Mouse (Mus musculus) kidney, postnatal 36 days (tissue): ENCODE measurements at regions not wholly inside any gene's neighbourhood (a gene's known extent, or its start where the extent isn't known, plus 50 kb on each side); places are given as distances from the start of the nearest gene placed in this dataset.
A peak's percentile ranks its signal among the peaks of the same experiment; 100 is the strongest.
"Not testable (repeated sequence)": the region's sequence is repeated elsewhere in the genome, so short reads cannot be mapped to it uniquely, and the experiment has no call there.

Source experiments
- DNase-seq, 2 experiments: peaks; one replicate each; pipeline ENCODE4 v3.0.0; 2021 to 2022; ENCODE audit warnings: mixed read lengths in 2 of 2

DNA sequence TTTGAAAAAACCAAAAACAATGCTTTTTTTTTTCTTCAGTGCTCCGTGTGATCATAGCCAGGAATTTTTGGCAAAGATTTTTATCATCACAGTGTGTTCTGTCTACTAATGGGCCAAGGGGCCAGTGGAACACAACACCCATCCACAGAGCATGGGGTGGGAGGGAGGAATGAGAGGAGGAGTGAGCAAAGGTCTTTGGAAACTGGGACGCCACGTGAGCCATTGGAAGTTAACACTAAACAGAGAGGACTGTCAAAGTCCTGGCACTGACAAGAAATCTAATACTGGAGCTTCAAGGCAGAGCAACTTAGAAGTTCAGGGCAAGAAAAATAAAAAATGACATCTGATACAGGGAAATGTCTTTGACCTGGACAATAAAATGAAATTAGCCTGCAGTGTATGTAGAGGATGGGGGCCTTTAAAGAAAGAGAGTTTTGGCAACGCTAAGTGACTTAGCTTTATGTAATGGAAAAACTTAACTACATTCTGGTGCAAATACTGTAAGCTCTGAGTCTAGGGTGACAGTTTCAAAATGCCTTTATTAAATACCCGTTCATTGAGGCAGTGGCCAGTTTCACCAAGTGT lies 133.5 kb upstream of the Gm12728 start:
- peak; percentile 81 to 92 for DNase-seq

DNA sequence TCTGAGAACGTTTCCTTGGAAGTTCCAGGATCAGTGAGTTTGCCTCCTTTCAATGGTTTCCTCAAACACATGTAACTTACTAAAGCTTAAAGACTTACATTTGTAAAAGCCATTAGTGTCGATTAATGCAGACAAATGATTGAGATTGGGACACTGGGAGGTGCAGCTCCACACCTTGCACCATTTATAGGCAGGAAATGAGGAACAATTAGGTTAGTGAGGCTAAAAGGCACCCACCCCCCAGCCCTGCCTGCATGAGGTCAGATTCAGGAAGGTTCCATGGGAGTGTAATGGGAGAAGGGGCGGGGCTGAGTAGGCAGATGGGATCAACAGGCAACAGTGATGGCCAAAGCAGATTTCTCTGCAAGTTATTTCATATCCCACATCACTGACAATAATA lies 131.1 kb upstream of the Gm12728 start:
- no peak for DNase-seq

DNA sequence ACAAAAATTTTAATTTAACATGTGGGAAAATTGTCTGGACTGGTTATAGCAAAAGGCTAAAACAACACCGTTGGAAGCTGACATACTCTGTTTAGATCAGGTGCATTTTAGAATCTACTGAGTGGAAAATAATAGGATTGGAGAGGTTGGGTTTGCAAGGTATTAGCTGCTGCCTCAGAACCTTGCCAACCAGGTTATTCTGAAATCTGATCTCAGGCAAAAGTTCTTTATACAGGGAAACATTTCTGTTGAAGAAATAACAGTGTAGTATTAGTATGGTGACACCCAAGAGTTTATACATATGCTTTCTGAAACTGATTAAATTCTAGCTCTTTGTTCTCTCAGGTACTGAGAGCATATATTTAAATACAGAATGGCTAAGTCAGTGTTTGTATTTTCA lies 113.0 kb upstream of the Gm12728 start:
- DNase-seq = no peak

DNA sequence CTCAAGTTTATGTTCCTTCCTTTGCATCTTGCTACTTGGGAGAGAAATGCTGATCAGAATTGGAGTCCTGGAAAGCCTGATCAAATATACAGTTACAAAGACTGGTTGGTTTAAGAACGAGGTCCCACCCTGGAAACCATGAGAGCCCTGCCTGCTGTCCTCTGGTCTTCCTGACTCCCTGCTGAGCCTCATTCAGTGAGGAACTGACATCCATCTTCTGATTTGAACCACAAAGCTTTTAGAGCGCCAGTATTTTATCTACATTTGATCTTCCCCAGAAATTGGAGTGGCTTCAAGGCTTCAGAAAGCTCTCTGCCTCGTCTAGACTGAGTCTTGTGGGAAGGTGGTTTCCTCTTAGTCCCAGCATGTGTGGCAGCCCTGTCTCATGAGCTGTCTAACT lies 99.0 kb upstream of the Gm12728 start:
- no peak for DNase-seq

DNA sequence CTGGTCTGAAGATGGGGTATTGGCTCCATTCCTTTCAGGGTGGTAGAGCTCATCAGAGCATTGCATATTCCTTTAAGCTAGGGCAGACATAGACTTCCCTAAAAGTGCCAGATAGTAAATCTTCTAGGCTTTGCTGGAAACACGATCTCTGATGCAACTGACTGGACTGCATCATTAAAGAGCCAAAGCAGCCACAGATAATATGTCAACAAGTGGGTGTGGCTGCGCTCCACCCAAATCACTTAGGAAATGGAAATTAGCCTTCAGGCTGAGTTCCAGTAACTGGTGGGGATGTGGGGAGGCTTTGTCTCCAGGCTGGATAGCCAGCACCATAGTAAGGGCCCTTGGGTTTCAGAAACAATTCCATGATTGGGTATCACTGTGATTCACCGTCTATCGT lies 97.3 kb upstream of the Gm12728 start:
- no peak for DNase-seq

DNA sequence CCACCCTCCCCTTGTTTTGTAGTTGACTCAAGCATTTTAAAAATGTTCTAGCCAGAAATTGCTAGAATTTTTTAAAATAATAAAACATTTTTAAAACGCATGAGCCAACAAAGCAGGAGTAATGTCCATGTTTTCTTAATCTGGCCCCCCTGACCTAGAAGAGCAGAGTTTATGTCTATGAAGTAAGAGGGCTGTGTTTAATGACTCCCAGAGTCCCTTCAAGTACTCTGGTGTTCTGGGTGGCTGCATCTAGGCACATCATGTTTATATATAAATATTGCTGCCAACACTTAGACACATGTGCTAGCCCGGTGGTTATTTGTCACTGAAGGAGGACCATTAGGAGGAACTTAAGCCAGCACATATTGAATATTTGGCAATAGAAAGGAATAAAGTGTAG lies 93.8 kb upstream of the Gm12728 start:
- peak; percentile 6 to 53 for DNase-seq

DNA sequence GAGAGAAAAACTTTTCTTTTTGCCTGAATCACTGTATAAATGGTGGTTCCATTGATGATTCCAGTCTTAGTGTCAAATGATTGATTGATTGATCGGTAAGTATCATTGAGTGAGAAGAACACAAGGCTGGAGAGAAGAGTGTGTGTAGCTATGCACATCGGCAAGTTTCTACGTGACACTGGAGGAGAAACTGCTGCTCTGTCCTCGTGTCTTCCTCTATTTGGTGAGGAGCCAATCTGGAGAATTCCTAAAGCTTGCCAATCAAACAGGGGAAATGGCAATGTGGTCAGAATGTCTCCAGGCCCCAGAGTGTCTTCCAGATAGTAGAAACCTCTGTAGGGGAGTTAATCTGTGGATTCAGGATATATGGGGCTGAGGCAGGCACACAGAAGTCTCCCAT lies 92.5 kb upstream of the Gm12728 start:
- no peak for DNase-seq

DNA sequence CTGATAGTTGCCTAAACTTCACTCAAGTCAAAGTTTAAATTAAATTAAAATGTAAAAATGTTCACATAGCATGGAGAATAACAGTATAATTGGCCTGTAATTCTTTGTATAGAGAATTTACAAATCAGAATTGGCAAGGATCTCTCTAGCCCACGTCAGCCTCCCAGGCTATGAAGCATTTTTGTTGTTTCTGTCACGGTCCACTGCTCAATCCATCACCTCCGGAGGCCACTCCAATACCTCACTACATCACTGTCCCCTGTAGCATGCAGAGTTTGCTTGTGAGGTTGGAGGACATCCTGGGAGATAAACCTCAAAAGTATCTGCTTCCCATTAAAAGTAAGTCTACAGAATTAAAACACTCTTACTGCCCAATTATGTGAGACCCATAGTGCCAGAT lies 87.6 kb upstream of the Gm12728 start:
- DNase-seq = no peak

DNA sequence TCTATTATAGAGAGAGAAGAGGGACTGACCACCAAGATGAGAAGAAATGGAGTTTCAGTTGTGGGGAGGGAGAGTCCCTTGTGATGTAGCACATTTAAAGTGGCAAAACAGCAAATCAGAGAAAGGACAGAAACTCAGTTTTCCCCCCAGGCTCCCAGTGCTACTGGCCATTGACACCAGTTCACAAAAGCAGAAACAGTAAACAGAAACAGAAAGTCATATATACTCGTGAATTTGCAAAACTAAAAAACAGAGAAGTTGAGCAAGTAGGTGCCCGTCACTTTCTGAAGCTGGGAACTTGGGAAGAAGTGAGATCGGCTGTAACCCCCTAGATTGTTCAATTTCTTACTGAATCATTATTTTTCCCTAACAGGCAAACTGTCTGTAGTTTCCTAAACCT lies 86.3 kb upstream of the Gm12728 start:
- no peak for DNase-seq

DNA sequence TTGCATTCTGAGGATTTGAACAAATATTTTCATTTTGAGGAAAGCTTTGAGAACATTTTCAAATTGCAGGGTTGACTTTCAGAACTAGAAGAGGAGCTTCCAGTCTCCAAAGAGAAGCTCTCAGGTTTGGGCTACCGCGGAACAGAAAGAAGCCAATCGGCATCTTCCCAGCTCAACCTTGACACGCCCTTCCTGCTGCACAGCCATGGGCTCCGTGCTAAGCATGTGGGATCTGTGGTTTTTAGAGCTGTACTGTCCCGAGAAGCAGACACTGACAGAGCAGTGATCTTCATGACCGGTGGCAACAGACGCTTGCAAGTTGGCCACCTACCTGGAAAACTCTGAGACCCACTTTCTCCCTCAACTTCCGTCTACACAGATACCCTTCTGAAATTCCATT lies 85.4 kb upstream of the Gm12728 start:
- DNase-seq = no peak

DNA sequence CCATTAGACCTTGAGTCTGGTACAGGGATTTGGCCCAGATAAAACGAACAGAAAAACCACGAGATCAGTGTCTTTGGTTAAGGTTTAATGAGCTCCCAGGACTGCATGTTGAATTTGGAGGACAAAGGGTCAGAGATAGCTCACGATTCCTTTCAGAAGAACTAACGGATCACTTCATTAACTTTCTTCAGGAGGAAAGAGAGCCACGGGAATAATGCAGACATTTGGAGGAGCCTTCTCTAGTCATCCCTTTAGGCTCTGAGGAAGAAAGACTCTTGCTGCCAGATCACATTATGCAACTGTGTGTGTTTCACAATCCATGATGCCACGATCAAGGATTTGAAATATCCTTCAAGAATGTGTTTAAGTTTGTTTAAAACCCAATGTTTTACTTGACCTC lies 83.7 kb upstream of the Gm12728 start:
- peak in 1 of 2 experiments; percentile 33 for DNase-seq

DNA sequence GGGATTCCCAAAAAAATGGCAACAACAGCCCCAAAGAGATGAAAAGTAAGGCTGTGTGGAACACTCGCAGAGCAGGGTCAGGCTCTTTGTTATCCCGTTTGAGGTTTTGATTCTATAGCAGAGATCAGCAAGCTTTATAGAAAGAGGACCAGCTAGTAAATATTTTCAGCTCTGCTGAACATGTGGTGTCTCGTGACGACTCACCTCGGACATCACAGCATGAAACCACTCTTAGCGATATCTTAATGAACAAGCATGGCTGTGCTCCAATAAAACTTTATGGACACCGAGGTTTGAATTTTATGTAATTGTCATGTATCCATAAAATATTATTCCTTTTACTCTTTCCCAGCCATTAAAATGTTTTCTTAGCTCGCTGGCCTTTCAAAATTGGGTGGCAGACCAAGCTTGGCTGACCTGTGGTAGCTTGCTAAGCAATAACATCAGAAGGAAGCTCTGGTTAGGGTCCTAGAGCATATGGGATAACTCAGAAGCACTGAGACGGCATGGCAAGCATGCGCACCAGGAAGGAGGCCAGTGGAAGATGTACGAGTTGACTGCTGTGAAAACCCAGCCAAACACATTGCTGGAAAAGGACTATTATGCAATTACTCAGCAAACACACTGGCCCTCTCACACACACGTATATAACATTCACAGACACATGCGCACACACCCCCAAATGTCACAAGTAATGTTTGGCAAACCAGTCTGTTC lies 81.4 kb upstream of the Gm12728 start:
- DNase-seq = peak in 1 of 2 experiments; percentile 5

DNA sequence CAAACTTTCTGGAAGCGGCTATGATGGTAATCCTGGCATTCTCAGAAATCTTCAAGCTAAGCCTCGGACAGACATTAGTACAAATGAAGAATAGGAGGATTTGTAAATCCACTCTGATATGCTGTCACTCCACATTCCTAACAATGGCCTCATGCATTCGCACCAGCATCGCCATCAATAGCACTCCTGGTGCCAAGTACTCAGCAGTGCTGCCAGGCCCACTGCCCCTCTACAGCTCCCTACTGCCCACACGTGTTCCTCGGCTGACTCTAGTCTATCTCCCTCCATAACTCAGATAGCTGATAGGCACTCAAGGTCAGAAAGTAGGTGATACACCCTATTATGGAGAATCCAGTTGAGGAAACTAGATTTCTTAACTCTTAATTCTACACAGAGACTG lies 75.7 kb upstream of the Gm12728 start:
- no peak for DNase-seq

DNA sequence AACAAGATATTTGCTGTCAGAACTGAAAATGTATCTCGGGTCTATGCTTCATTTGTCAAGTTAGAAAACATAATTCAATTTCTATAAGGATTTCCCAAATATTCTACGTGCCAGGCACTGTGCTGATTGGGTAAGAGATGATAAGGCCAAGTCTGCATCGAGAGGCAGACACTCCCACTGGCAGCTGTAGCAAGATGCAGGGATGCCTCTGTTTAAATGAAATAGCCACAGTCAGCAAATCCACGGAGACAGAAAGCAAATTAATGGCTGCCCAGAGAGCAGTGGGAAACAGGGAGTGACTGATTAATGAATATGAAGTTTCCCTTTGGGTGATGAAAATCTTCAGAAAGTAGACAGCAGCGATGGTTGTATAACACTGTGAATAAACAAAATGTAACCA lies 71.6 kb upstream of the Gm12728 start:
- no peak for DNase-seq

DNA sequence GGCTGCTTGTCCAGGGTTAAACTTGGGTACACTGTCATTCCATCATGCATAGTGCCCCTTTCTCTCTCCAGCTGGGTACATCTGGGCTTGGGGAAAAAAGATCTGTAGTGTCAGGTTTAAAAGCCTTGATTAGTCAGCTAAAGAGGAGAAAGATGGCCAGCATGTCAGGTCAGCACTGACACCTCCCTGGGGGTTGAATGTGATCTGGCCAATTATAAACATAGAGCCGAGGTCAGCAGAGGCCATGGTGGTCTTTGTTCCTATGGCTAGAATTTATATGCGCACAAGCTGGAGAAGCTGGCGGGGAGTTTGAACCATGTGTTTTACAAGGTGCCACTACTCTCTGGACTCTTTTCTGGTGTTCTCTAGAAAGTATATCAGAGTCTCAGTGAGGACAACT lies 61.0 kb upstream of the Gm12728 start:
- DNase-seq = no peak

DNA sequence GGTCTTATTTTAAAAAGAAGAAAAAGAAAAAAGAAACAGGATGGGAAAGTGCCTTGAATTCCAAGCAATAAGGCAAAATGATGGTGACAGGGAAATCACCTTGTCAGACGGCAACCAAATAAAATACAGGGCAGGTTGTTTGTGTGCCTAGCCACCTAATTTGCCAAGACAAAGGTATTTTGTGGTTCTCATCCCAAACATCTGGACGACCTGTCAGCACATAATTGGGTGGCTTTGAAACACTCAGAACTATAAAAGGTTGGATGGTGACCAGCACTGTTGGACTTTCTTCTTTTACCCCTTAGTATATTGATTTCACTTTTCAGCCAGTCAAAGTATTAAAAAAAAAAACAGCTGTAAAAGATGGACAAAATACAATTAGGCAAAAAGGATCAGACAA lies 58.8 kb upstream of the Gm12728 start:
- no peak for DNase-seq

DNA sequence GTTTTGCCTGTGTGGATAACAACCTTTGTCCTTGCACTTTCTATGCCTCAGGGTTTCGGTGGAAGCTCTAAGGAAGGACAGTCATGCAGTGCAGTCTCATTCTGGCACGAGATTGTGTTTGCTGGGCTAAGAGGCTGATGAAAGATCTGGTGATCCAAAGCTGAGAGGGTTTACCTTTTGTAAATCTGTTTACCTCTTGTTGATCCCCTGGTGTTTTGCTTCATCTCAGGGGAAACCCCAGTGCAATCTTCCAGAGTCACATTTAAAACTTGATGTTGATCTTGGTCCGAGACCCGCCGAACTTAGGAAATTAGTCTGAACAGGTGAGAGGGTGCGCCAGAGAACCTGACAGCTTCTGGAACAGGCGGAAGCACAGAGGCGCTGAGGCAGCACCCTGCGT lies 54.6 kb upstream of the Gm12728 start:
- not testable (repeated sequence) for DNase-seq
